Mouse (Mus musculus): ENCODE measurements at regions not wholly inside any gene's neighbourhood (a gene's known extent, or its start where the extent isn't known, plus 50 kb on each side); places are given as distances from the start of the nearest gene placed in this dataset.

- H3K36me3 ChIP-seq, result no peaks in the 10 kb centered on the region
- no peaks in the 10 kb centered on the region for H3K9me3 ChIP-seq (replicated peaks)
- H3K4me3 ChIP-seq, result no peak overlapping the region
- no peak for DNase-seq (ENCODE audit: low spot score)
- no peaks in the 10 kb centered on the region for H3K27me3 ChIP-seq (ENCODE audit: low read depth, poor library complexity, severe bottlenecking)
- no peaks in the 10 kb centered on the region for H3K4me1 ChIP-seq
- no peak overlapping the region for H3K27ac ChIP-seq
- 89% methylated on average over 2 of the region's 2 CpGs for WGBS
Measured at GRCm38 (mm10) chr4:94235650-94236206, 320.6 kb upstream of the Gm10306 start.

GRCm38 (mm10) chr4:94256026-94256425 lies 300.3 kb upstream of the Gm10306 start:
- Histone ChIP-seq H3K27ac (no peak overlapping the region), H3K9me3 (replicated peaks) (no peaks in the 10 kb centered on the region), H3K4me1 (no peaks in the 10 kb centered on the region), H3K36me3 (no peaks in the 10 kb centered on the region), H3K4me3 (no peak overlapping the region), H3K27me3 (ENCODE audit: low read depth, poor library complexity, severe bottlenecking) (no peaks in the 10 kb centered on the region)
- DNase-seq (ENCODE audit: low spot score), result no peak
- WGBS, result 92% methylated on average over 1 of the region's 1 CpGs

GRCm38 (mm10) chr4:94261136-94261535 lies 295.2 kb upstream of the Gm10306 start:
- Histone ChIP-seq H3K9me3 (replicated peaks) (no peaks in the 10 kb centered on the region), H3K27me3 (ENCODE audit: low read depth, poor library complexity, severe bottlenecking) (no peaks in the 10 kb centered on the region), H3K36me3 (no peaks in the 10 kb centered on the region), H3K4me3 (no peak overlapping the region), H3K27ac (no peak overlapping the region), H3K4me1 (no peaks in the 10 kb centered on the region)
- DNase-seq (ENCODE audit: low spot score), result no peak

GRCm38 (mm10) chr4:94281732-94282131 lies 274.6 kb upstream of the Gm10306 start:
- Histone ChIP-seq H3K27ac (no peak overlapping the region), H3K27me3 (ENCODE audit: low read depth, poor library complexity, severe bottlenecking) (no peaks in the 10 kb centered on the region), H3K4me3 (no peak overlapping the region), H3K4me1 (no peaks in the 10 kb centered on the region), H3K9me3 (replicated peaks) (no peaks in the 10 kb centered on the region), H3K36me3 (no peaks in the 10 kb centered on the region)
- no peak for DNase-seq (ENCODE audit: low spot score)

GRCm38 (mm10) chr4:94292150-94292549 lies 264.2 kb upstream of the Gm10306 start:
- Histone ChIP-seq H3K36me3 (no peaks in the 10 kb centered on the region), H3K27ac (no peak overlapping the region), H3K4me1 (no peaks in the 10 kb centered on the region), H3K27me3 (ENCODE audit: low read depth, poor library complexity, severe bottlenecking) (no peaks in the 10 kb centered on the region), H3K4me3 (no peak overlapping the region), H3K9me3 (replicated peaks) (no peaks in the 10 kb centered on the region)
- no peak for DNase-seq (ENCODE audit: low spot score)

- Histone ChIP-seq H3K27me3 (ENCODE audit: low read depth, poor library complexity, severe bottlenecking) (no peaks in the 10 kb centered on the region), H3K4me1 (no peaks in the 10 kb centered on the region), H3K36me3 (no peaks in the 10 kb centered on the region), H3K27ac (no peak overlapping the region), H3K4me3 (no peak overlapping the region), H3K9me3 (replicated peaks) (no peaks in the 10 kb centered on the region)
- no peak for DNase-seq (ENCODE audit: low spot score)
Measured at GRCm38 (mm10) chr4:94317298-94317697, 239.0 kb upstream of the Gm10306 start.

- no peak overlapping the region for H3K4me3 ChIP-seq
Measured at GRCm38 (mm10) chr4:94326759-94327158, 229.6 kb upstream of the Gm10306 start.

GRCm38 (mm10) chr4:94343331-94343730 lies 213.0 kb upstream of the Gm10306 start:
- DNase-seq (ENCODE audit: low spot score), result no peak
- H3K9me3 ChIP-seq (replicated peaks), result no peaks in the 10 kb centered on the region
- no peak overlapping the region for H3K4me3 ChIP-seq
- no peaks in the 10 kb centered on the region for H3K27me3 ChIP-seq (ENCODE audit: low read depth, poor library complexity, severe bottlenecking)
- H3K4me1 ChIP-seq, result no peaks in the 10 kb centered on the region
- H3K27ac ChIP-seq, result no peak overlapping the region
- H3K36me3 ChIP-seq, result no peaks in the 10 kb centered on the region

More at GRCm38 (mm10) chr4:94326759-94327158, 229.6 kb upstream of the Gm10306 start:
- Histone ChIP-seq H3K27ac (no peak overlapping the region), H3K36me3 (no peaks in the 10 kb centered on the region), H3K9me3 (replicated peaks) (no peaks in the 10 kb centered on the region), H3K4me1 (no peaks in the 10 kb centered on the region), H3K27me3 (ENCODE audit: low read depth, poor library complexity, severe bottlenecking) (no peaks in the 10 kb centered on the region)
- no peak for DNase-seq (ENCODE audit: low spot score)
- 88% methylated on average over 2 of the region's 2 CpGs for WGBS

- Histone ChIP-seq H3K4me1 (no peaks in the 10 kb centered on the region), H3K27ac (no peak overlapping the region), H3K9me3 (replicated peaks) (no peaks in the 10 kb centered on the region), H3K4me3 (no peak overlapping the region), H3K27me3 (ENCODE audit: low read depth, poor library complexity, severe bottlenecking) (no peaks in the 10 kb centered on the region), H3K36me3 (no peaks in the 10 kb centered on the region)
- 47% methylated on average over 1 of the region's 1 CpGs for WGBS
- no peak for DNase-seq (ENCODE audit: low spot score)
Measured at GRCm38 (mm10) chr4:94349273-94349672, 207.1 kb upstream of the Gm10306 start.

- WGBS, result 87% methylated on average over 1 of the region's 1 CpGs
- Histone ChIP-seq H3K27ac (no peak overlapping the region), H3K4me3 (no peak overlapping the region), H3K9me3 (replicated peaks) (no peaks in the 10 kb centered on the region), H3K27me3 (ENCODE audit: low read depth, poor library complexity, severe bottlenecking) (no peaks in the 10 kb centered on the region), H3K36me3 (no peaks in the 10 kb centered on the region), H3K4me1 (no peaks in the 10 kb centered on the region)
- DNase-seq (ENCODE audit: low spot score), result no peak
Measured at GRCm38 (mm10) chr4:94356982-94357381, 199.4 kb upstream of the Gm10306 start.

- Histone ChIP-seq H3K4me3 (no peak overlapping the region), H3K4me1 (no peaks in the 10 kb centered on the region), H3K27ac (no peak overlapping the region), H3K36me3 (no peaks in the 10 kb centered on the region), H3K9me3 (replicated peaks) (no peaks in the 10 kb centered on the region), H3K27me3 (ENCODE audit: low read depth, poor library complexity, severe bottlenecking) (no peaks in the 10 kb centered on the region)
- DNase-seq (ENCODE audit: low spot score), result no peak
- 81% methylated on average over 13 of the region's 13 CpGs for WGBS
Measured at GRCm38 (mm10) chr4:94360810-94361527, 195.4 kb upstream of the Gm10306 start.

GRCm38 (mm10) chr4:94361528-94362217 lies 194.7 kb upstream of the Gm10306 start:
- no peak overlapping the region for H3K4me3 ChIP-seq

GRCm38 (mm10) chr4:94365375-94365774 lies 191.0 kb upstream of the Gm10306 start:
- Histone ChIP-seq H3K27ac (no peak overlapping the region), H3K9me3 (replicated peaks) (no peaks in the 10 kb centered on the region), H3K27me3 (ENCODE audit: low read depth, poor library complexity, severe bottlenecking) (peaks cover 12% of the 10 kb centered on the region; the same call in 1 of the 2 replicates), H3K4me1 (0 out of 2 replicates have a peak, but pooled peaks cover 2% of the 10 kb centered on the region), H3K4me3 (no peak overlapping the region), H3K36me3 (no peaks in the 10 kb centered on the region)
- DNase-seq (ENCODE audit: low spot score), result no peak
- WGBS, result 47% methylated on average over 4 of the region's 4 CpGs

More at GRCm38 (mm10) chr4:94361528-94362217, 194.7 kb upstream of the Gm10306 start:
- H3K36me3 ChIP-seq, result no peaks in the 10 kb centered on the region
- 76% methylated on average over 12 of the region's 12 CpGs for WGBS
- no peaks in the 10 kb centered on the region for H3K27me3 ChIP-seq (ENCODE audit: low read depth, poor library complexity, severe bottlenecking)
- H3K9me3 ChIP-seq (replicated peaks), result no peaks in the 10 kb centered on the region
- no peak for DNase-seq (ENCODE audit: low spot score)
- H3K27ac ChIP-seq, result no peak overlapping the region
- no peaks in the 10 kb centered on the region for H3K4me1 ChIP-seq

All from limb, embryonic 10.5 days (tissue).